Mouse (Mus musculus): ENCODE measurements around the gene Llgl2.
"Not testable (repeated sequence)": the region's sequence is repeated elsewhere in the genome, so short reads cannot be mapped to it uniquely, and the experiment has no call there.

The Llgl2 gene

DNA sequence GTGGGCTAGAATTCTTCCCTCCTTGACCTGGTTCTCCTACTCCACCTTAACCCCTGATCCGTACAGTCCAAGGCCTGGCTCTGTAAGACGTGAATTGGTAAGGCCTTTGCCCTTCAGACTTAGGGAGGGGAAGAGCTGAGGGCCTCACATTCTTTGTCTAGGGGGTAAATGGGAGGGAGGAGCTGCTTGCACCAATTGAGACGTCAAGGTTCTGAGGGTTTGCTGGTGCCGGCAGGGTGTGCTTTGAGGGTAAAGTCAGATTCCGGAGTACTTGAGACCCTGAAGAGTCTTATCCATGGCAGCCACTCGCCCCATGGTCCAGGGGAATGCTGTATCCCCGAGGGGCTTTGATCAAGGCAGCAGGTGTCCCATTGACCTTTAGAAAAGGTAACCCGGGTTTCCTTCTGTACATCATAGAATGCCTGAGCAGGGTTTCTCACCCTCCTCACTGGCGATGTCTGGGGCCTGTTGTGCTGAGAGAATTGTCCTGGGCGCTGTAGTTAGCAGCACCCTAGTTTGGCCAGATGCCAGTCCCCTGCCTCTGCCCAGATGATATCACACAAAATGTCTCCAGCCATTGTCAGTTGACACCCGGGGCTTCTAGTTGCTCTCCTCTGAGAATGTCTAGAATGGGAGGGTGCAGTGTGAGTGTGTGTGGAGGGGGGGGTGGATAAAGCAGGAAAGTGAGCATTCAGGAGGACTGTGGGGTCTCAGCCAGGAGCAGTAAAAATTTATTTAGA, 13.0 kb downstream of the Llgl2 start:
- peak; percentile 62 for DNase-seq

- DNase-seq, result peak; percentile 55
Observed at GRCm38 (mm10) chr11:115837606-115838345, 13.9 kb downstream of the Llgl2 start.

DNA sequence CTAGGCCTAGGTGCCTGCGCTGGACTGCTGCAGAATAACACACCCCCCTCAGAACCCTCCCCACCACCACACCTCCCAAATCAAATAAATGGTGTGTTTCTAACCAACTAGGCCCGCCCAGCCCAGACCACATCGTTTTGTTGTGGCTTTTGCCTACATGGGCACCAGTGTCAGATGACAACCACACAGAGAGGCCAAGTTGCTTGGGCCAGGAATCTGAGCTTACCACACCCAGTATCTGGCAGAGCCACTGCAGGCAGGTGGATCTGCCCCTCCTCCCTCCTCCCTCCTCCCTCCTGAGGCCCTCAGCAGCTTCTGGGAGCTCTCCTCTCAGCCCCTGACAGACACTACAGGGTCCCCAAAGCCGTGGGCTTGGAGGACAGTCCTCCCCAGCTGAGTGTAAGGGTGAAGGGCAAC, 15.1 kb downstream of the Llgl2 start:
- peak; percentile 51 for DNase-seq

GRCm38 (mm10) chr11:115839732-115840131, 15.9 kb downstream of the Llgl2 start:
- DNase-seq, result no peak

GRCm38 (mm10) chr11:115841044-115841443, 17.2 kb downstream of the Llgl2 start:
- no peak for DNase-seq

DNA sequence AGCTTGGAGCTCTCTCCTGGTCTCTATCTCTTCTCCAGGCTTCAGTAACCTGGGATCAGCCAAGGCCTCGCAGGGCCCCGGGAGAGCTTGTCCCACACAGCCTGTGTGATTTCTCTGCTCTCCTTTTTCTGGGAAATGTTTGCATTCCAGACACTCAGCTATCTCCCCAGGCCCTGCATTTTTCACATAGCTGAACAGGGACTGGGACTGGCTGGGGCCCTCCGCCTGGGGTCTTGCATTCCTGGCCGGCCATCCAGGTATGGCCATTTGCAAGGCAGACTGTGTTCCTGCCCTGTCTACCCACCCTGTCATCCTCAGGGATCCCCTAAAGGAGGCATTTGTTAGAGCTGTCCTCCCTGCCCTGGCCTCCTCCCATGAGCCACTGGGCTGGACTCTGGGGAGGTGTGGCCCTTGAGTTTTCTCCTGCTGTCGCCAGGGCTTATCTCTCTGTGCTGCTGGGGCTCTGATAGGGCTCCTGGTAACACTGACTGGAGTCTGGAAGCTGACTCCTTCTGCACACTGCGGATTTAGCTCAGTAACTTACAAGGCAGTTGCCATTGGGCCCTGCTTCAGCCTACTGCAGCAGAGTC, 18.2 kb downstream of the Llgl2 start:
- peak; percentile 63 for DNase-seq

DNA sequence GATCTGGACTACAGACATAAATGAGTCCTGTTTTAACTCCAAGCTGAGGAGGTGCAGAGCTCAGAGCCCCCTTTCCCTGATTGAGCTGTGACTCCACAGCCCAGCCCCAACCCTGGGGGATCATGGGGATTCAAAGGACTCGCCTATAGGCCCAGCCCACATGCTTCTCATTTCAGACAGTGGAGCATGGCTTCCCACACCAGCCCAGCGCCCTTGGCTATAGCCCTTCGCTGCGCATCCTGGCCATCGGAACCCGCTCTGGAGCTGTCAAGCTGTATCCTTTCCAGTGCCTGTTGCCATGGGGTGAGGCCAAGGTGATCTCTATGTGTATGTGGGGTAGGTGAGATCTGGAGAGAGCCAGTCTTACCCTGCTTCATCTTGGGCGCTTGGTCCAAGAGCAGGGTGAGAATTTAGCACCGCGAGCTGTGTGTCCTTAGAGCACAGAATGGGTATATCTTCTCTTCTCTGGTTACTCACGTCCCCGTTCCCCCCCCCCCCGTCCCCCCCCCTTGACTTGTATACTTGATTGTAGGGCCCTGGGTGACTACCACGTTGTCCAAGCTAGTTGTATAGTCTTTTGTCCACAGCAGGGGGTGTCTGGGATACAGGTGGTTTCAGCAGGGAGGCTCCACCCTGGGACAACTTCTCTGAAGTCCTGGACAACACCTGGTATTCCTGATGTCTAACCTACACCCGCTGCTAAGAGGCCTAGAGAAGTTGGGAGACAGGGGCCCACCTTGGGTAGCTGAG, 19.5 kb downstream of the Llgl2 start:
- DNase-seq, result peak; percentile 48

DNA sequence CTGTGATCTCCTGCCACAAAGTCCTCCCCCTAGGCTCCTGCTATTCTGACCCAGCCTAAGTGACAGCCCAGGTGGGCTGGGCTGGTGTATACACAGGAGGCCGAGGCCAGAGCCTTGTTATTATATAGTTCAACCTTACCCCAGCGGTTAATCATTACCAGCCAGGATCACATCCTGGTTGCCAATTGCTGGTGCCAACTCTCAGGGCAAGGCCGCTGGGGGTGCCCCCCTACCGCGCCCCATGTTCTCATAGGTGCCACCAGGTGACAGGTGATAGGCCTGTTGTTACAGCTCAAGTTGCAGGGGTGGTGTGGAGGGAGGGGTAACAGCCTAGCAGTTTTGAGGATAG, 20.0 kb downstream of the Llgl2 start:
- DNase-seq, result peak; percentile 93

DNA sequence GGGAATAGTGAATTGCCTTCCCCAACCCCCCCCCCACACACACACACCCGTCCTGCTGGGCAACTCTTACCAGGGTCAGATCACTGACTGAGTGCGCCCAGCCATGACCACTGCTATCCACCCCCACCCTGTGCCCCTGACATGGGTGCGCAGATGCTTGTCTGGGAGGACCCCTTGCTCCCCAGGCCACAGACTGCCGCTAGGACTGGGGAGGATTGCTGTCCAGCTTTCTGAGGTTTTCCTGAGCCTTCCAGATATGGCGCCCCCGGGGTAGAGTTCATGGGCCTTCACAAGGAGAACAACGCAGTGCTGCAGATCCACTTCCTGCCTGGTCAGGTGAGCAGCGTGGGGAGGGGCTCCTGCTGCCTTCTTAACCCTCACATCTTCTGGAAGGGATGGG, 20.4 kb downstream of the Llgl2 start:
- no peak for DNase-seq

DNA sequence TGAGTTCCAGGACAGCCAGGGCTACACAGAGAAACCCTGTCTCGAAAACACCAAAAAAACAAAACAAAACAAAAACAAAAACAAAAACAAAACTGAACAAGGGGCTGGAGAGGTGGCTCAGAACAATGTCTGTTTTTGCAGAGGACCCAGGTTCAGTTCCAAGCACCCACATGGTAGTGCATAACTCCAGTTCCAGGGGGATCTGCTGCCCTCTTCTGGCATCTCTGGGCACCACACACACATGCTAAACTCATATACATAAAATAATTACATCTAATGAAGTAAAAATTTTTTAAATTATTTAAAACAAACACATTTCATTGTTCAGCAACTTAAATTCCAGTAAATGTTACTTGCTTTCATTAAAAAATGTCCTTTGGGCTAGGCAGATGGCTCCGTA, 22.0 kb downstream of the Llgl2 start:
- no peak for DNase-seq

DNA sequence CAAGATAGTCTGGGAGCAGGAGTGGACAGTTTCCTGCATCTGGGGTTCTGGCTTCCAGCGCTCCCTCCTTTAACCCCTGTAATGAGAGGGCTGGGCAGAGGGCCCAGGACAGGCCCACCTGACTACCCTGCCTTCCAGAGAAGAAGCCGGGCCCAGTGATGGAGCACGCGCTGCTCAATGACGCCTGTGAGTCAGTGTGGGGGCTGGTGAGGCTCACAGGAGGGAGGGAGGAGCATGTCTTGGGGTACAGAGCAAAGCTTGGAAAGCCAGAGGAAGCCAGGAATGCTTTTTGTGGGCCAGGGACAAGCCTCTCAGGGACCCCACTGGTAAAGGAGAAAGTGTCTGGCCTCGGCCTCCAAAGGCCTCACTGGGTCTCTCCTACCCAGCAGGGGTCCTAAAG, 30.8 kb downstream of the Llgl2 start:
- no peak for DNase-seq

DNA sequence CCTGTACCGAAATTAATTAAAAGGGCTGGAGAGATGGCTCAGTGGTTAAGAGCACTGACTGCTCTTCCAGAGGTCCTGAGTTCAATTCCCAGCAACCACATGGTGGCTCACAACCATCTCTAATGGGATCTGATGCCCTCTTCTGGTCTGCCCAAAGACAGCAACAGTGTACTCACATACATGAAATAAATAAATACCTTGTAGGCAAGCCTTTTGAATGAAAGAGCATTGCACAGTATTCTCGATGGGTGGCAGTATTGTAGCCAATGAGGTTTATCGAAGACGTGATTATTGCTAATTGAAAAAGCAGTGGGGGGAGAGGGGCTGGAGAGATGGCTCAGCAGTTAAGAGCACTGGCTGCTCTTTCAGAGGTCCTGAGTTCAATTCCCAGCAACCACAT, 33.3 kb downstream of the Llgl2 start:
- not testable (repeated sequence) for DNase-seq

DNA sequence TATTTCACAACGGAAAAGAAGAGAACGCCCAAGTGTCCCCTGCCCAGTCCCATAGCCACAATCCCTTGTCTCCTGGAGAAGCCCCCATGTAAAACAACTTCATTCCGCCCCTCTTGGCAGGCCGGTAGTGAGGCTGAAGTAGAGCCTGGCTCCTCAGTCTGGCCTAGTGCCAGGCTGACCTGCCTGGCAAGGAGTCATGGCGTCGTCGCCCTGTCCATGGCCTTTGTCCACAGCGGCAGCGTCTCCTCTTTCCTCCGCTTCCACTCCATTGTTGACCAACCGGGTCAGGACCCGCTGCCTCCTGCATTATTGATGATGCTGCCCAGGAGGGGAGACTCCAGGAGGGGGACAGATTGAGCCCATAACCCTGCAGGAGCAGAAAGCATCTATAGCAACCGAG, 34.1 kb downstream of the Llgl2 start:
- peak; percentile 69 for DNase-seq

DNA sequence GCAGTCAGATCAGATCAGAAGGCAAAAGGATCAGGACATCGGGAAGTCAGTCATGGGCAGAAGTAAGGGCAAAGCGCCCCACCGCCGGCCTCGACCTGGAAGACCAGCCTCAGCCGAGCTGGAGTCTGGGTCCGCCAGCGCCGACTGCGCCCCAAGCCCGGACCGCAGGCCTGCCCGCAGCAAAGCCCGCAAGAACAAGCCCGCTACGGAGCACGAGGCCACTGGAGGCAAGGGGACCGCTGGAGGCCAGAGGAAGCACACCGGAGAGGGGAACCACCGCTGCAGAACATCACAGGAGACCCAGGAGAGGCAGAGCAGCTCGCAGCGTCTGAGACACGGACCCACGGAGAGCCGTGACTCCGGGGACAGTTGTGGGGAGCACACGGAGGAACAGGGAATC, 34.5 kb downstream of the Llgl2 start, which contains the start of gene Myo15b:
Gene Myo15b, plus strand, starts transcription at position 53 of the 400 bp plus-strand sequence.
- DNase-seq, result no peak

- peak; percentile 91 for DNase-seq
Observed at GRCm38 (mm10) chr11:115859143-115859945, 35.5 kb downstream of the Llgl2 start.

GRCm38 (mm10) chr11:115863895-115864294, 40.0 kb downstream of the Llgl2 start:
- DNase-seq, result no peak

GRCm38 (mm10) chr11:115869393-115869792, 45.5 kb downstream of the Llgl2 start:
- no peak for DNase-seq

DNA sequence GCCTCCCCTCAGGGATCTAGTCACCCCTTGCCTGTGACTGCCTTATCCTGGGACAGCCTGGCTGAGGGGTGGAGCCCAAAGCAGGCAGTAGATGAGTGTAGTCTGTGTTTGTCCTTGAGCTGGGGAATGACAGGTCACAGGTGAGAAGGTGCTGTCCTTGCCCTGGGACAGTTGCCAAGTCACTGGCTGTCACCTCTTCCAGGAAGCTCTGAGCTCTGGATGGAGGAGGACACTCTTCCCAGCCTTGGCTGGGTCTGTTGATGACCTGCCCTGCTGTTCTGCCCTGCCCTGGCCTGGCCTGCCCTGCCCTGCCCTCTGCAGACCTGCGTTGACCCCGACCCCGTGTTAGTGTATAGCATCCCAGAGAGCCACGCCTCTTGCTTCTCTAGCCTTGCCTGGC, 48.6 kb downstream of the Llgl2 start:
- no peak for DNase-seq

DNA sequence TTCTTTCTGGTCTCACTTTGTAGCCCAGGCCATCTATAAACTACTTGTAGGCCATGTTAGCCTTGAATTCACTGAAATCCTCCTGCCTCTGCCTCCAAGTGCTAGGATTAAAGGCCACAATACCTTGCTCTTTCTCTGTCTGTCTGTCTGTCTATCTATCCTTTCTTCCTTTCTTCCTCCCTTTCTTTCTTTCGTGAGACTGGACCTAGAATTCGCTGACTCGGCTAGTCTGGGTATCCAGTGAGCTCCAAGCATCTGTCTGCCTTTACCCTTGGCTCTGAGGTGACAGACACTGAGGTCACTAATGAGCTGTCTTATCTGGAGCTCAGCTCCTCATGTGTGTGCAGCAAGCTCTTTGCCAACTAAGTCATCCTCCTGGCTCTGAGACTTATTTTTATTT, 52.1 kb downstream of the Llgl2 start:
- DNase-seq, result no peak

DNA sequence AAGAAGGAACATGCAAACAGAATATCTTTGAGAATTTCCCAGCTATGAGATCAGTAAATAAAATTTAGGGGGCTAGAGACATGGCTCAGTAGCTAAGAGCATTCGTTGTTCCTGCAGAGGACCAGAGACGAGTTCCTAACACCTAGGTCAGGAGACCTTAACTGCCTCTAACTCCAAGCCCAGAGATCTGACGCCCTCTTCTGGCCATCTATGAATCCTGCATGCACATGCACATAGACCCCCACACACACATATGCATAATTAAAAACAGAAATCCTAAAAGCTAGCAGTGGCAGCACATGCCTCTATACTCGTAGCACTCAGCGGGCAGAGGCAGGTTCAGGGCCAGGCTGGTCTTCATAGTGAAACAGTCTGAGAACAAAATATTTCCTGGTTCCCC, 52.6 kb downstream of the Llgl2 start:
- DNase-seq, result no peak

DNA sequence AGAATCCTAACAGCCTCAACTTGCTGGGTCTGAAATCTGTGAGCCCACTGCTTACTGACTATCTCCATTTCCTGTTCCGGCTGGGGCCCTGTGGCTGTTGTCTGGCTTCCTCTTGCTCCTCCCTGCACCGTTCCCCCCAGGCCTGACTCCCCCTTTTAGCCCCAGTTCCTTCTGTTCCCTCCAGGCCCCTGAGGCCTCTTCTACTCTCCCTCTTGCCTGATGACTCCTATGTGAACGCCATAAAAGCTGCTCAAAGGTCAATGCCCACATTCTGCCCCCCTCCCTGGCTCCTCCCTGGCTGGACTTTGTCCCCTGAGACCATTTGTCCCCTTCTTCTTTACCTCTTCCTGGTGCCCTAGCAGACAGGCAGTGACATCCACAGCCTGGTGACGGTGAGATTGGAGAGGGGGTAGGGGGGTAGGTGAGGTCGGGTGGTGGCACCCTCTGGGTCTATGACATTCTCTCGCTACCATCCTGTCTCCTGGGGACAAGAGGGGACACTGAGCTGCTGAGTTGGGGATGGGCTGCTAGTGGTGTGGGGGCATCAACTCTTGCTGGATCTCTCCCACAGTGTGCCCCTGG, 53.4 kb downstream of the Llgl2 start:
- peak; percentile 83 for DNase-seq

DNA sequence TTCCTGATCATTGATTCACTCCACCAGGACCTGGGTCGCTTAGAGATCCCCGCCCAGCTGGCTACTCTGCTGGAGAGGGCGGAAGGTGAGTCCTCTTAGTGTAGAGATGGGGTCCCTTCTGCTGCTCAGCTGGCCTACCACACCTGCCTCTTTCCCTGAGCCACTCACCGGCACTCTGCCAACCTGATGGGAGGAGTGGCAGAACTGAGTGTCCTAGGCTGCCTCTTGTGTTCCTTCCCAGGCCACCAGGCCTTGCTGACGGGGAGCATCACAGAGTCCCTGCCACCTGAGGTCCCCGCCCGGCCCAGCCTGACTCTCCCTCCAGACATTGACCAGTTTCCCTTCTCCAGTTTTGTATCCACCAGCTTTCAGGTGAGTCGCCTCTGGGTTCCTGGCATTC, 54.2 kb downstream of the Llgl2 start:
- DNase-seq, result peak; percentile 58
